Comparison of ENCODE assay signal across 15 mouse cellular contexts in genomic region chr9:35334536-35334935, GRCm38 (mm10).
A peak's percentile ranks its signal among the peaks of the same experiment; 100 is the strongest.
DNase-seq lines count a peak whose midpoint lies in the region; ATAC-seq lines count a peak whose summit lies in the region.
"Had no signal": no experiment of that assay in that cellular context is flagged by ENCODE, and none has a peak within 500 bp of the region (broad histone marks: within the 10 kb centered on the region; RNA-seq: fewer than 3 reads in every experiment).

No protein-coding gene starts in this region.

- peaks cover 85% of the 10 kb centered on the region for H3K4me1 ChIP-seq in heart, embryonic 12.5 days (replicated peaks)
- H3K4me1 ChIP-seq in heart, embryonic 11.5 days (ENCODE audit: control insufficient read depth, insufficient read depth, low read length), result peaks cover 44% of the 10 kb centered on the region
- H3K4me1 ChIP-seq in embryonic facial prominence, embryonic 10.5 days, result peaks cover 90% of the 10 kb centered on the region
- H3K4me1 ChIP-seq in embryonic facial prominence, embryonic 13.5 days, result peaks cover 92% of the 10 kb centered on the region
- H3K4me1 ChIP-seq in limb, embryonic 12.5 days (replicated peaks), result peaks cover 91% of the 10 kb centered on the region
- H3K4me1 ChIP-seq: megakaryocyte, embryonic 14.5 days had no signal

- 62% methylated on average over 5 of the region's 5 CpGs for WGBS in heart, embryonic 12.5 days
- WGBS in heart, embryonic 11.5 days (ENCODE audit: insufficient replicate concordance), result 67% methylated on average over 5 of the region's 5 CpGs
- 67% methylated on average over 5 of the region's 5 CpGs for WGBS in embryonic facial prominence, embryonic 10.5 days
- 43% methylated on average over 5 of the region's 5 CpGs for WGBS in embryonic facial prominence, embryonic 13.5 days
- WGBS in limb, embryonic 12.5 days, result 81% methylated on average over 5 of the region's 5 CpGs

- H3K4me2 ChIP-seq in heart, embryonic 12.5 days, result no peak overlapping the region
- H3K4me2 ChIP-seq in heart, embryonic 11.5 days, result no peak overlapping the region
- no peak overlapping the region for H3K4me2 ChIP-seq in embryonic facial prominence, embryonic 13.5 days
- no peak overlapping the region for H3K4me2 ChIP-seq in limb, embryonic 12.5 days

- DNase-seq in embryonic facial prominence, embryonic 10.5 days (ENCODE audit: low spot score), result no peak
- no peak for DNase-seq in embryo, embryonic 10.5 days (ENCODE audit: low spot score)
- DNase-seq: gastrocnemius, postnatal 14 days; heart, postnatal 36 days; kidney, postnatal 14 days; liver, postnatal 0 days; thymus, adult 2 months had no signal

- peak overlapping the region; percentile 65 for H3K27ac ChIP-seq in heart, embryonic 12.5 days (ENCODE audit: poor library complexity, severe bottlenecking)
- H3K27ac ChIP-seq in heart, embryonic 11.5 days (ENCODE audit: low read depth, low read length), result no peak overlapping the region
- H3K27ac ChIP-seq in embryonic facial prominence, embryonic 10.5 days (replicated peaks), result peak overlapping the region; percentile 68
- H3K27ac ChIP-seq in embryonic facial prominence, embryonic 13.5 days, result peak overlapping the region; percentile 92
- H3K27ac ChIP-seq in limb, embryonic 12.5 days, result peak overlapping the region; percentile 95

- no peak for ATAC-seq in heart, embryonic 12.5 days (ENCODE audit: insufficient number of reproducible peaks, low FRiP score)
- ATAC-seq in heart, embryonic 11.5 days (replicated peaks; ENCODE audit: insufficient number of reproducible peaks, low FRiP score, low TSS enrichment), result no peak
- ATAC-seq in embryonic facial prominence, embryonic 13.5 days (ENCODE audit: insufficient number of reproducible peaks, insufficient read depth, low FRiP score, low TSS enrichment, low read depth), result no peak
- no peak for ATAC-seq in limb, embryonic 12.5 days (ENCODE audit: insufficient number of reproducible peaks, insufficient read depth, low FRiP score, low TSS enrichment, low read depth)
- ATAC-seq in activated CD4-positive, CD25-positive, alpha-beta regulatory T cell, adult 4 months, result no peak
- ATAC-seq: CD4-positive, CD25-positive, alpha-beta regulatory T cell, adult 4 months; inflammation-experienced regulatory T-cells, adult 6 months; liver, postnatal 0 days had no signal

- no peaks in the 10 kb centered on the region for H3K9me3 ChIP-seq in heart, embryonic 12.5 days (replicated peaks)
- no peaks in the 10 kb centered on the region for H3K9me3 ChIP-seq in heart, embryonic 11.5 days (replicated peaks; ENCODE audit: control insufficient read depth, low read length)
- H3K9me3 ChIP-seq in embryonic facial prominence, embryonic 10.5 days, result no peaks in the 10 kb centered on the region
- no peaks in the 10 kb centered on the region for H3K9me3 ChIP-seq in embryonic facial prominence, embryonic 13.5 days
- H3K9me3 ChIP-seq in limb, embryonic 12.5 days, result no peaks in the 10 kb centered on the region
- H3K9me3 ChIP-seq: megakaryocyte, embryonic 14.5 days had no signal

- no peak overlapping the region for H3K9ac ChIP-seq in heart, embryonic 12.5 days
- no peak overlapping the region for H3K9ac ChIP-seq in heart, embryonic 11.5 days (ENCODE audit: low read depth, low read length)
- no peak overlapping the region for H3K9ac ChIP-seq in embryonic facial prominence, embryonic 13.5 days
- no peak overlapping the region for H3K9ac ChIP-seq in limb, embryonic 12.5 days (replicated peaks)
- H3K9ac ChIP-seq: liver, postnatal 0 days had no signal

- H3K27me3 ChIP-seq in heart, embryonic 12.5 days (replicated peaks), result no peaks in the 10 kb centered on the region
- H3K27me3 ChIP-seq in heart, embryonic 11.5 days (ENCODE audit: control insufficient read depth, insufficient read depth, low read length), result no peaks in the 10 kb centered on the region
- H3K27me3 ChIP-seq in embryonic facial prominence, embryonic 10.5 days (replicated peaks; ENCODE audit: low read depth, poor library complexity, severe bottlenecking), result peaks cover 86% of the 10 kb centered on the region
- H3K27me3 ChIP-seq in embryonic facial prominence, embryonic 13.5 days, result no peaks in the 10 kb centered on the region
- H3K27me3 ChIP-seq in limb, embryonic 12.5 days, result no peaks in the 10 kb centered on the region

- no peak overlapping the region for H3K4me3 ChIP-seq in heart, embryonic 12.5 days
- H3K4me3 ChIP-seq in heart, embryonic 11.5 days (ENCODE audit: low read depth, low read length), result no peak overlapping the region
- no peak overlapping the region for H3K4me3 ChIP-seq in embryonic facial prominence, embryonic 10.5 days
- no peak overlapping the region for H3K4me3 ChIP-seq in embryonic facial prominence, embryonic 13.5 days
- no peak overlapping the region for H3K4me3 ChIP-seq in limb, embryonic 12.5 days (replicated peaks)
- H3K4me3 ChIP-seq: megakaryocyte, embryonic 14.5 days had no signal

- no peaks in the 10 kb centered on the region for H3K36me3 ChIP-seq in heart, embryonic 12.5 days
- H3K36me3 ChIP-seq in heart, embryonic 11.5 days (ENCODE audit: control insufficient read depth, insufficient read depth, low read length), result no peaks in the 10 kb centered on the region
- H3K36me3 ChIP-seq in embryonic facial prominence, embryonic 10.5 days (replicated peaks), result no peaks in the 10 kb centered on the region
- H3K36me3 ChIP-seq in embryonic facial prominence, embryonic 13.5 days, result no peaks in the 10 kb centered on the region
- no peaks in the 10 kb centered on the region for H3K36me3 ChIP-seq in limb, embryonic 12.5 days
